Mouse (Mus musculus) kidney, adult 18-20 months (tissue): Measurements from ENCODE around the gene Best3.

ENCODE experiments used
- DNase-seq: peaks from one replicate; pipeline ENCODE4 v3.0.0; 2021

Gene Best3

DNA sequence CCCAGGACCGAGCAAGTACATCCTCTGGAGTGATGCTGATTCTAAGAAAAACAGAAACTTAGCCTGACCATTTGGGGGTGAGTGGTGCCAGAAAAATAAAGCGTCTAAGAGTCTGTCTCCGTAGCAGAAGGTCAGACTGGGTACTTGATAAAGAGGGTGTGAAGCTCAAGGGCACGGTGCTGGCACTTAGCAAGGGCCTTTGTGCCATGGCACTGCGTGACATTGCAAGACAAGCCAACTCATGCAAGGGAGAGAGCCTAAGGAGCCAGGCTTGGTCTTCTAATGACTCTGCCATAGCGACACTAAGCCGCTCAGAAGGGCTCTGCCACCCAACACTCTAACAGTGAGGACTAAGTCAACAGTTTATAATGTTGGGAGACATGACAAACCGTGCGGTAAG, 7.3 kb upstream of the Best3 start:
- no peak for DNase-seq

GRCm38 (mm10) chr10:116980273-116980672, 5.8 kb upstream of the Best3 start:
- DNase-seq, result peak; percentile 52

- peak; percentile 55 for DNase-seq
Observed at GRCm38 (mm10) chr10:116980888-116981287, 5.2 kb upstream of the Best3 start.

DNA sequence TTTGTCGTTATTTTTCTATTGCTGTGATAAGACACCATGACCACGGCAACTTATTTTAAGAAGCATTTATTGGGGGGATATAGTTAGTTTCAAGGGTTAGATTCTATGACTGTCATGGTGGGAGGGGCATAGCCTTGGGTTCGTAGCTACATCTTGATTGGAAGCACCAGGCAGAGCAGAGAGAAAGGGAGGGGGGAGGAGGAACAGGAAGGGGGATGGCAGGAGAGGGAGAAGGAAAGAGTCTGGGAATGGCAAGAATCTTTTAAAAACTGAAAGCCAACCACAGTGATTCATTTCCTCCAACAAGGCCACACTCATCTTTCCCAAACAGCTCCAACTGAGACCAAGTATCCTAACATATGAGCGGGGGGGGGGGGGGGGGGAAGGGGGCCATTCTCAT, 3.6 kb upstream of the Best3 start:
- no peak for DNase-seq

- DNase-seq, result no peak
Observed at GRCm38 (mm10) chr10:116984836-116985235, 1.3 kb upstream of the Best3 start.

DNA sequence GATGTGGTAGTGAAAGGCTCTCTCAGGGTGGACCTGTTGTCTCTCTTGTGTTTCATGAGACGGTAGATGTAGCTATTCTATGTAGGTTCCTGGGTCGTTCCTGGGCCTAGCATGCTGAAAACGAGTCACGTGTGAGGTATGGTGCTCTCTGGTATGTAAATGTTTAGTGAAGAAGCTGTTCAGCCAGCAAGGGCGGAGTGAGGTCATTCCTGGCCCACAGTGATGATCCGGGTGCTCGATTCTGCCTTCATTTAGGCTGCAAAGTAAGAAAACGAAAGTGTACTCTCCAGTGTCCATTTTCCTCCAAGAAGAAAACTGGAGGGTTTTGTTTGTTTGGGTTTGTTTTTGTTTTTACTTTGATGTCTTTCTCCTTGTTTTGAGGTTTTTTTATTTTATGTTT, 7.9 kb downstream of the Best3 start:
- no peak for DNase-seq

GRCm38 (mm10) chr10:116995162-116995561, 9.0 kb downstream of the Best3 start:
- no peak for DNase-seq

GRCm38 (mm10) chr10:116995584-116996235, 9.6 kb downstream of the Best3 start:
- no peak for DNase-seq

- DNase-seq, result peak; percentile 65
Observed at GRCm38 (mm10) chr10:116996236-116996600, 10.1 kb downstream of the Best3 start.

DNA sequence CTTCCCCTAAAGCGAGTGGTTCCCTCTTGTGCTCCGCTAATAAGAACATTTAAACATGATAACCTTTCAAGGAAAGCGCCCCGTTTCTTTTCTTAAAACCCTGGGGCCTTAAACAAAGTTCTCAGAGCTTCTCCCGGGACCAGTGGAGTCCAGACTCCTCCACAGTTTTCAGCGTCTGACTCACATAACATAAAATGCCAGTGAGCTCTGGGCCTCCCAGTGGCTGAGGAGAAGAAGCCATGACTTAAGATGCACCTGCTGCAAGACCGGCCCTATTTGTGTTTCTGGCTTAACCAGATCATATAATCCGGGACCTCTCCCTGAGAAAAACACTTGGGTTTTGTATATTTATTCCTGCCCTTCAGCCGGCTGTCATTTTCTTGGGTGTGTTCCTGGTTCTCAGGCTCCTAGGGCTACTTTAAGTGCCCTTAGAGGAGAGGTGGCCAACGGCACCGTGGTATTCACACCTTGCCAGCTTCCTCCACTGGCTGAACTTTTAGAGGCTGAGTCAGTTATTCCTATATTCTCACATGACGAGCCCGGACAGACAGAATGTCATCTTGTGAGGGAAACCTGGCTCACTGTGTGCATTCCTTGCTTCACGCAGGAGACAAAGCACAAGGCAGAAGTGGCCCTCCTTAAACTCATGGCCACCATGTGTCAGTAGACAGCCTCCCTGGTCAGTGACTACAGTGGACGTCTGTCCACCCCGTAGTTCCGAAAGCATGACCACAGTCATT, 12.8 kb downstream of the Best3 start:
- no peak for DNase-seq

GRCm38 (mm10) chr10:117000975-117001374, 14.9 kb downstream of the Best3 start:
- no peak for DNase-seq

DNA sequence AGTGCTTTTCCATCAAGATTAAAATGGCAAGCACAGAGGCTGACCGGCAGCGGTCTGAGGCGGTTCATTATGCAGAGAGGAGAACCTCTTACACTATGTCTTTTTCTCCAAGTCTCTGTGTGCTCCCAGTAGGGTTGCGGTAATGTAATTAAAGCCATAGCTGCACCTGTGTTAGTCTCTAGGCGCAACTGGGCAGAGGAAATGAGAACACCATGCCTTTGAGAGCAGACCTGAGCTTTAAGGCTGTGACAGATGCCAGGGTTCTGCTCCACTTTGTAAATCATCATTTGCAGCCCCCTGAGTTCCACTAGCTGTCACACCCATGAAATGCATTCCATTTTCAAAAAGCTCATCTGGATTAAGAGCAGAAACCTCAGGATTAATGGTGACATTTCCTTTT, 18.6 kb downstream of the Best3 start:
- no peak for DNase-seq

DNA sequence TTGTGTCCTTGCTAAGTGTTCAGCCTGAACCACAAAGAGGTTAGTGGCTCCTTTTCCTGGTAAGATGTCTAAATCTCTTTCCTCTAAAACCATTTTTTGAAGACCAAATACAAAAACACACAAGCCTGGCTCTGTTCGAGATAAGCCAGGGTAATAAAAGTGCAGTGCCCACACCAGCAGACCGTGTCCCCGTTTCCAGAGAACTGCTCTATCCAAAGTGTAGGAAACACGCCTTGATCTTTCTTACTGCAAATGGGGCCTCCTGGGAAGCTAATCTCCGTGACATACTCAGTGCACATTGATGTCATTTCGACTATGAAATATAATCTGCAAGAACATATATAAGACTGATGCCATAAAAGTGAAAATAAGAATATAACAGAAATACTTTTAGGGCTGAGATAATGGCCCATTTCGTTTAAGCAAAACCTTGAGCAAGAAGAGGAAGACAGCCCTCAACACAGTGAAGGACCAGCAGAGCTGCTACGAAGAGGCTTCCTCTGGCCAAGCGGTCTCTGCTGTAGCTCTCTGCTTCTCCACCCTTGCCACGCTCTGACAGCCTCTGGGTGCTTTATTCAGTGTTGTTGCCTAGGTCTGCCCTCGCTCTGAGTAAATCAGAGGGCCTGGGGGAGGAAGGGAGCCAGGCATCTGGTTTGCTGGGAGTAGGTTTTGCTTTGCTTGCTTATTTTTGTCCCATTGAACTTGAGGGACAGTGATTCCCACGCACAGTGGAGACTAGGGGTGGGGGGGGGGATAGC, 19.8 kb downstream of the Best3 start:
- DNase-seq, result no peak

DNA sequence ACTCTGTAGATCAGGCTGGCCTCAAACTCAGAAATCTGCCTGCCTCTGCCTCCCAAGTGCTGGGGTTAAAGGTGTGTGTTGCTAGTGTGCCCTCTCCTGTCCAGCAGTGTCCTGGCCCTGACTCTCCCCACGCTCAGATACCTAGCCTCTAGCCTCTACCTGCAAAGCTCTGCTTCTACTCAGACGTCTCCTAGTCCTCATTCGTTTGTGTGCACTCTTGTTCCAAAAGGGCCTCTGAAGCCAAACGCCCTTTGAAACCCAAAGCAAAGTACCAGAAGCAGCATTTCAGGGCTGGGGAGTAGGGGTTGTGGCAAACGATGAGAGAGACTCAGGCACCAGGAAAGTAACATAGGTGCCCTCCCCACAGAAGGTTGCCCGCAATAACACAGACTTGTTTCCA, 23.6 kb downstream of the Best3 start:
- peak; percentile 31 for DNase-seq

GRCm38 (mm10) chr10:117011047-117011446, 24.9 kb downstream of the Best3 start:
- DNase-seq, result no peak

- DNase-seq, result no peak
Observed at GRCm38 (mm10) chr10:117013689-117014390, 27.7 kb downstream of the Best3 start.

- no peak for DNase-seq
Observed at GRCm38 (mm10) chr10:117014565-117014964, 28.5 kb downstream of the Best3 start.

DNA sequence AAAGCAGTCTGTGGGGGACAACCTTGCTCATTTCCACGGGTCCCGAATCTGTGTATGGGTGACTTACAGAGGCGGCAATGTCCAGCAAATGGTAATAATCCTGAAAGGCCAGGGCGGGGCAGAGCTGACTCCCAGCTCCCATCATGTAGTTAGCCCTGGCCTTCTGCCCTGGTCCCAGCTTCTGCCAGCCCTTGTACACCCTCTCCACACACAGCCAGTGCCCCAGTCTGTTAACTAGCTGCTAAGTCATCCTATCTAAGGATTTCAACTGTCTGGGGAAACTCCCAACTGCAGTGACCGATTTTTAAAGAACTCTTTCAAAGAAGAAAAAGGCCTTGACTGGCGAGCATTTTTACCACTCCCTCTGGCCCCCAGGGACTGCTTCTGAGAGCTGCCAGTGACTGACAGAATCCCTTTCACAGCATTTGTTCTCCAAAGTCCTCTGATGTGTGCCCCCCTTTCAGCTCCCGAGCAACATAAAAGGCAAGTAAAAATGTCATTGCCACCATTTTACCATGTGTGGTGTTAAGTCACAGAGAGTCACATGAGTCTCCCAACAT, 32.2 kb downstream of the Best3 start:
- DNase-seq, result no peak

- DNase-seq, result peak; percentile 57
Observed at GRCm38 (mm10) chr10:117021020-117021754, 35.1 kb downstream of the Best3 start.

- DNase-seq, result no peak
Observed at GRCm38 (mm10) chr10:117023693-117024092, 37.6 kb downstream of the Best3 start.

DNA sequence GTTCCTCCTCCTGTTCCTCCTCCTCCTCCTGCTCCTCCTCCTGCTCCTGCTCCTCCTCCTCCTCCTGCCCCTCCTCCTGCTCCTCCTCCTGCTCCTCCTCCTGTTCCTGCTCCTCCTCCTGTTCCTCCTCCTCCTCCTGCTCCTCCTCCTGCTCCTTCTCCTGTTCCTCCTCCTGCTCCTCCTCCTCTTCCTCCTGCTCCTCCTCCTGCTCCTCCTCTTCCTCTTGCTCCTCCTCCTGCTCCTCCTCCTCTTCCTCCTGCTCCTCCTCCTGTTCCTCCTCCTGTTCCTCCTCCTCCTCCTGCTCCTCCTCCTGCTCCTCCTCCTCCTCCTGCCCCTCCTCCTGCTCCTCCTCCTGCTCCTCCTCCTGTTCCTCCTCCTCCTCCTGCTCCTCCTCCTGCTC, 39.7 kb downstream of the Best3 start:
- peak; percentile 33 for DNase-seq

- DNase-seq, result no peak
Observed at GRCm38 (mm10) chr10:117026176-117026575, 40.1 kb downstream of the Best3 start.
